Mouse (Mus musculus): Measurements from ENCODE around the gene Ngf. TPM values are rescaled to one million over a fixed set of nuclear protein-coding genes. Genes with fewer than 3 reads are reported as not detected.
A peak's percentile ranks its signal among the peaks of the same experiment; 100 is the strongest.

Ngf gene
- 1.5 and 1.9 TPM in 2 replicates for polyA plus RNA-seq (2014; fragmentation: Nextera tagmentation; extraction: Ambion mirVana)

GRCm38 (mm10) chr3:102469713-102470448 is at the start of gene Ngf:
Ngf (plus strand) TSS chr3:102469919.
- H3K4me3 ChIP-seq (ENCODE audit: low read depth, low read length): peak within 1 kb of the TSS; percentile 30
- no peak within 1 kb of the TSS for H3K27ac ChIP-seq (ENCODE audit: low read depth, low read length)
- 0 out of 2 replicates have a peak, but pooled peaks cover 3% of the 10 kb centered on the region for H3K4me1 ChIP-seq (ENCODE audit: control insufficient read depth, insufficient read depth, low read length)
- WGBS: under 1% methylated on average over 43 of the region's 43 CpGs
- H3K36me3 ChIP-seq (ENCODE audit: control insufficient read depth, insufficient read depth, low read length): no peaks in the 10 kb centered on the region
- DNase-seq (ENCODE audit: low spot score) (peak; percentile 20), ATAC-seq (peak; percentile 44; the same call in 1 of the 2 replicates)
- H3K27me3 ChIP-seq (replicated peaks; ENCODE audit: control insufficient read depth, insufficient read depth, low read length): peaks cover 30% of the 10 kb centered on the region
- peak within 1 kb of the TSS; percentile 63 for H3K4me2 ChIP-seq (ENCODE audit: low read length)
- H3K9ac ChIP-seq (ENCODE audit: low read length): peak within 1 kb of the TSS; percentile 43
- H3K9me3 ChIP-seq (replicated peaks; ENCODE audit: control insufficient read depth, low read length): no peaks in the 10 kb centered on the region

- DNase-seq (ENCODE audit: low spot score) (no peak), ATAC-seq (no peak)
- WGBS: 85% methylated on average over 3 of the region's 3 CpGs
- Histone ChIP-seq H3K36me3 (ENCODE audit: control insufficient read depth, insufficient read depth, low read length) (no peaks in the 10 kb centered on the region), H3K9ac (ENCODE audit: low read length) (no peak overlapping the region), H3K4me3 (ENCODE audit: low read depth, low read length) (no peak overlapping the region), H3K4me1 (ENCODE audit: control insufficient read depth, insufficient read depth, low read length) (no peaks in the 10 kb centered on the region), H3K27me3 (replicated peaks; ENCODE audit: control insufficient read depth, insufficient read depth, low read length) (no peaks in the 10 kb centered on the region), H3K4me2 (ENCODE audit: low read length) (no peak overlapping the region), H3K27ac (ENCODE audit: low read depth, low read length) (no peak overlapping the region), H3K9me3 (replicated peaks; ENCODE audit: control insufficient read depth, low read length) (no peaks in the 10 kb centered on the region)
Measured at GRCm38 (mm10) chr3:102445567-102445966, 24.2 kb upstream of the Ngf start.

- no peak for ATAC-seq
- H3K9me3 ChIP-seq (replicated peaks; ENCODE audit: control insufficient read depth, low read length): no peaks in the 10 kb centered on the region
- H3K4me3 ChIP-seq (ENCODE audit: low read depth, low read length): no peak overlapping the region
- H3K27me3 ChIP-seq (replicated peaks; ENCODE audit: control insufficient read depth, insufficient read depth, low read length): no peaks in the 10 kb centered on the region
- H3K4me1 ChIP-seq (ENCODE audit: control insufficient read depth, insufficient read depth, low read length): no peaks in the 10 kb centered on the region
- WGBS: 85% methylated on average over 4 of the region's 4 CpGs
- no peak for DNase-seq (ENCODE audit: low spot score)
- no peak overlapping the region for H3K9ac ChIP-seq (ENCODE audit: low read length)
- H3K36me3 ChIP-seq (ENCODE audit: control insufficient read depth, insufficient read depth, low read length): no peaks in the 10 kb centered on the region
- no peak overlapping the region for H3K4me2 ChIP-seq (ENCODE audit: low read length)
- no peak overlapping the region for H3K27ac ChIP-seq (ENCODE audit: low read depth, low read length)
Measured at GRCm38 (mm10) chr3:102446691-102447090, 23.0 kb upstream of the Ngf start.

GRCm38 (mm10) chr3:102454566-102454965 is 15.2 kb upstream of the Ngf start:
- ATAC-seq (no peak), DNase-seq (ENCODE audit: low spot score) (no peak)
- Histone ChIP-seq H3K4me3 (ENCODE audit: low read depth, low read length) (no peak overlapping the region), H3K27me3 (replicated peaks; ENCODE audit: control insufficient read depth, insufficient read depth, low read length) (no peaks in the 10 kb centered on the region), H3K4me1 (ENCODE audit: control insufficient read depth, insufficient read depth, low read length) (no peaks in the 10 kb centered on the region), H3K4me2 (ENCODE audit: low read length) (no peak overlapping the region), H3K9me3 (replicated peaks; ENCODE audit: control insufficient read depth, low read length) (no peaks in the 10 kb centered on the region), H3K36me3 (ENCODE audit: control insufficient read depth, insufficient read depth, low read length) (no peaks in the 10 kb centered on the region), H3K9ac (ENCODE audit: low read length) (no peak overlapping the region), H3K27ac (ENCODE audit: low read depth, low read length) (no peak overlapping the region)
- WGBS: 82% methylated on average over 6 of the region's 6 CpGs

GRCm38 (mm10) chr3:102460528-102460927 is 9.2 kb upstream of the Ngf start:
- Histone ChIP-seq H3K27ac (ENCODE audit: low read depth, low read length) (no peak overlapping the region), H3K4me3 (ENCODE audit: low read depth, low read length) (no peak overlapping the region), H3K36me3 (ENCODE audit: control insufficient read depth, insufficient read depth, low read length) (no peaks in the 10 kb centered on the region), H3K4me1 (ENCODE audit: control insufficient read depth, insufficient read depth, low read length) (no peaks in the 10 kb centered on the region), H3K9ac (ENCODE audit: low read length) (no peak overlapping the region), H3K4me2 (ENCODE audit: low read length) (no peak overlapping the region), H3K27me3 (replicated peaks; ENCODE audit: control insufficient read depth, insufficient read depth, low read length) (no peaks in the 10 kb centered on the region), H3K9me3 (replicated peaks; ENCODE audit: control insufficient read depth, low read length) (no peaks in the 10 kb centered on the region)
- ATAC-seq (no peak), DNase-seq (ENCODE audit: low spot score) (no peak)
- 87% methylated on average over 5 of the region's 5 CpGs for WGBS

GRCm38 (mm10) chr3:102460986-102461385 is 8.7 kb upstream of the Ngf start:
- Histone ChIP-seq H3K4me1 (ENCODE audit: control insufficient read depth, insufficient read depth, low read length) (no peaks in the 10 kb centered on the region), H3K36me3 (ENCODE audit: control insufficient read depth, insufficient read depth, low read length) (no peaks in the 10 kb centered on the region), H3K27ac (ENCODE audit: low read depth, low read length) (no peak overlapping the region), H3K27me3 (replicated peaks; ENCODE audit: control insufficient read depth, insufficient read depth, low read length) (no peaks in the 10 kb centered on the region), H3K9me3 (replicated peaks; ENCODE audit: control insufficient read depth, low read length) (no peaks in the 10 kb centered on the region), H3K9ac (ENCODE audit: low read length) (no peak overlapping the region), H3K4me3 (ENCODE audit: low read depth, low read length) (no peak overlapping the region), H3K4me2 (ENCODE audit: low read length) (no peak overlapping the region)
- ATAC-seq (no peak), DNase-seq (ENCODE audit: low spot score) (no peak)
- 69% methylated on average over 6 of the region's 6 CpGs for WGBS

GRCm38 (mm10) chr3:102462703-102463336 is 6.9 kb upstream of the Ngf start:
- ATAC-seq: peak; percentile 69
- WGBS: 50% methylated on average over 9 of the region's 9 CpGs

GRCm38 (mm10) chr3:102463339-102463738 is 6.4 kb upstream of the Ngf start:
- Histone ChIP-seq H3K4me2 (ENCODE audit: low read length) (no peak overlapping the region), H3K36me3 (ENCODE audit: control insufficient read depth, insufficient read depth, low read length) (no peaks in the 10 kb centered on the region), H3K9me3 (replicated peaks; ENCODE audit: control insufficient read depth, low read length) (no peaks in the 10 kb centered on the region), H3K4me3 (ENCODE audit: low read depth, low read length) (no peak overlapping the region), H3K27me3 (replicated peaks; ENCODE audit: control insufficient read depth, insufficient read depth, low read length) (no peaks in the 10 kb centered on the region; the same call in 1 of the 2 replicates), H3K4me1 (ENCODE audit: control insufficient read depth, insufficient read depth, low read length) (no peaks in the 10 kb centered on the region), H3K27ac (ENCODE audit: low read depth, low read length) (no peak overlapping the region), H3K9ac (ENCODE audit: low read length) (no peak overlapping the region)
- ATAC-seq: no peak
- DNase-seq (ENCODE audit: low spot score): no peak
- 92% methylated on average over 2 of the region's 2 CpGs for WGBS

More at GRCm38 (mm10) chr3:102462703-102463336, 6.9 kb upstream of the Ngf start:
- Histone ChIP-seq H3K9me3 (replicated peaks; ENCODE audit: control insufficient read depth, low read length) (no peaks in the 10 kb centered on the region), H3K4me2 (ENCODE audit: low read length) (no peak overlapping the region), H3K36me3 (ENCODE audit: control insufficient read depth, insufficient read depth, low read length) (no peaks in the 10 kb centered on the region), H3K27ac (ENCODE audit: low read depth, low read length) (no peak overlapping the region), H3K4me1 (ENCODE audit: control insufficient read depth, insufficient read depth, low read length) (no peaks in the 10 kb centered on the region), H3K4me3 (ENCODE audit: low read depth, low read length) (no peak overlapping the region), H3K27me3 (replicated peaks; ENCODE audit: control insufficient read depth, insufficient read depth, low read length) (no peaks in the 10 kb centered on the region; the same call in 1 of the 2 replicates), H3K9ac (ENCODE audit: low read length) (no peak overlapping the region)
- DNase-seq (ENCODE audit: low spot score): peak; percentile 43

GRCm38 (mm10) chr3:102466587-102466986 is 3.1 kb upstream of the Ngf start:
- WGBS: 23% methylated on average over 3 of the region's 3 CpGs
- no peaks in the 10 kb centered on the region for H3K36me3 ChIP-seq (ENCODE audit: control insufficient read depth, insufficient read depth, low read length)
- no peak overlapping the region for H3K27ac ChIP-seq (ENCODE audit: low read depth, low read length)
- peaks cover 30% of the 10 kb centered on the region for H3K27me3 ChIP-seq (replicated peaks; ENCODE audit: control insufficient read depth, insufficient read depth, low read length)
- H3K4me1 ChIP-seq (ENCODE audit: control insufficient read depth, insufficient read depth, low read length): 0 out of 2 replicates have a peak, but pooled peaks cover 3% of the 10 kb centered on the region
- no peak overlapping the region for H3K4me3 ChIP-seq (ENCODE audit: low read depth, low read length)
- no peaks in the 10 kb centered on the region for H3K9me3 ChIP-seq (replicated peaks; ENCODE audit: control insufficient read depth, low read length)
- H3K4me2 ChIP-seq (ENCODE audit: low read length): no peak overlapping the region
- H3K9ac ChIP-seq (ENCODE audit: low read length): no peak overlapping the region
- ATAC-seq (peak; percentile 62), DNase-seq (ENCODE audit: low spot score) (peak; percentile 61)

All from forebrain, embryonic 14.5 days (tissue).